Mouse (Mus musculus): ENCODE data around the gene Ccdc85b.
A peak's percentile ranks its signal among the peaks of the same experiment; 100 is the strongest.

Gene Ccdc85b

DNA sequence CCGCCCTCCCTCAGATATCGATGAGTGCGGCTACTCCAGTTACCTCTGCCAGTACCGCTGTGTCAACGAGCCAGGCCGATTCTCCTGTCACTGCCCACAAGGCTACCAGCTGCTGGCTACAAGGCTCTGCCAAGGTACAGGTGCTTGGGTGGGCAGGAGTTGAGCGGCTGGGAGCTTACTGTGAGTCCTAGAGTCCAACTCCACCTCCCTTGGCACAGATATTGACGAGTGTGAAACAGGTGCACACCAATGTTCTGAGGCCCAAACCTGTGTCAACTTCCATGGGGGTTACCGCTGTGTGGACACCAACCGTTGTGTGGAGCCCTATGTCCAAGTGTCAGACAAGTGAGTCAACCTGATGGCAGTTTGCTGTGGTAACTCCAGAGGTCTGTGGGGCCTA lies 22.3 kb upstream of the Ccdc85b start:
- DNase-seq, result peak in 1 of 2 experiments; percentile 28

DNA sequence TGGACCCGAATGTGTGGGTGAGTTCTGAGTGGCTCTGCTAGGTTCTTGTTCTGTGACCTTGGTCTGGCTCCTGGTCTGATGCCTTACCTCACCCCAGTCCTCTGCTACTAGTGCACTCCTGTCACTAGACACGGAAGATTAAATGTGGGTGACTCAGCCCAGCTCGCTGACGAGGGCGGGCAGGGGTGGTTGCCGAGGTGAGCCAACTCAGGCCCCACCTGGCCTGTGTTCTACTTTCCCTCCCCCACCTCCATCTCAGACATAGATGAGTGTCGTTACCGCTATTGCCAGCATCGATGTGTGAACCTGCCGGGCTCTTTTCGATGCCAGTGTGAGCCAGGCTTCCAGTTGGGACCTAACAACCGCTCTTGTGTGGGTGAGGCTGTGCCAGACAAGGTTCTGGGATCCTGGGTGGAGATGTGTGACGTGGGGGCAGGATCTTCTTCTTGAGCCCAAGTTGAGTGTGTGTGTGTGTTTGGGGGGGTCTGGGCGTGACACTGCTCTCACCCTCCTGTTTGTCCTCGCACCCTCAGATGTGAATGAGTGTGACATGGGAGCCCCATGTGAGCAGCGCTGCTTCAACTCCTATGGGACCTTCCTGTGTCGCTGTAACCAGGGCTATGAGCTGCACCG lies 20.1 kb upstream of the Ccdc85b start:
- no peak for DNase-seq

DNA sequence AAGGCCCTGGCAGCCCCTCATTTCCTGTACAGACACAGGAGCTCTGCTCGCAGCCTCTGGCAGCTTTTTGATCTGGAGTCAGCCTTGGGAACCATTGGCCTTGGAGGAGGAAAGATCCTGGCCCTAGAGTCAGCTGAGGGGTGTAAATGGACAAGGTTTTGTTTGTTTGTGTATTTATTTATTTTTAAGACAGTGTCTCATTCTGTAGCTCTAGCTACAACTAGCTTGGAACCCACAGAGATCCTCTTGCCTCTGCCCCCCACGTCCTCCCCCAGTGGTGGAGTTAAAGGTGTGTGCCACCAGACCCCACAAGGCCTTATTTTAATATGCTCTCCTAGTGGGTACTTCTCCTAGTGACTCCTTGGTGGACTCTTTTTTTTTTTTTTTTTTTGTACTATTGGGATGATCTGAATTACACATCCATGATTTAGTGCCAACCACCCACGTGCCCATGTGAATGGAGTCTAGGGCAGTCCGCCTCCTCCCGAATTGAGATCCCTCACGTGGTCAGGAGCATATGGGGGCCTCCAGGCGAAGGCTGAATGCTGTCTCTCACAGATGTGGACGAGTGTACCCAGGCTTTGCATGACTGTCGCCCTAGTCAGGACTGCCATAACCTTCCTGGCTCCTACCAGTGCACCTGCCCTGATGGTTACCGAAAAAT lies 19.4 kb upstream of the Ccdc85b start:
- no peak for DNase-seq

DNA sequence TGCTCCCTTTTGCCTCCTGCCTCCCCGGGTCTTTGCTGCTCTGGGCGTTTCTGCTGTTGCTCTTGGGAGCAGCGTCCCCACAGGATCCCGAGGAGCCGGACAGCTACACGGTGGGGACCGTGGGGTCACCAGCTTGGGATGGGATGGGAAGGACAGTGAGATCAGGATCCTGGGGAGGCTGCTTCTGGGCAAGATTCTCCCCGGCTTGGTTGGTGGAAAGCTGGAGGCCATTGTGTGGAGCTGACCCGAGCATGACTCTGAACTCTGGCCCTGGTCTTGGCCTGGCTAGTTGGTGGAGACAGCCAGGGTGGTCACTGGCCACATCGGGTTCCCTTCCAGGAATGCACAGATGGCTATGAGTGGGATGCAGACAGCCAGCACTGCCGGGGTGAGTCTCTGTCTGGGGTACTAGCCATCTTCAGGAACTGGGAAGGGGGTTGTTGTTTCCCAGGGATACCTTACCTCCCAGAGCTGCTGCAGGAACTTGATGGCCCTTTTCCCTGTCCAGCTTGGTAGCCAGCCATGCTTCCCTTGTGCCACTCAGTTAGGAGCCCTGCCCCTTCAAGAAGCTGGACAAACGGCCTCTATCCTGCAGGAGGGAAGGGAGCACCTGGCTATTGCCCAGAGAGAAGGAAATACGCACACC lies 17.5 kb upstream of the Ccdc85b start:
- peak; percentile 54 to 57 for DNase-seq

DNA sequence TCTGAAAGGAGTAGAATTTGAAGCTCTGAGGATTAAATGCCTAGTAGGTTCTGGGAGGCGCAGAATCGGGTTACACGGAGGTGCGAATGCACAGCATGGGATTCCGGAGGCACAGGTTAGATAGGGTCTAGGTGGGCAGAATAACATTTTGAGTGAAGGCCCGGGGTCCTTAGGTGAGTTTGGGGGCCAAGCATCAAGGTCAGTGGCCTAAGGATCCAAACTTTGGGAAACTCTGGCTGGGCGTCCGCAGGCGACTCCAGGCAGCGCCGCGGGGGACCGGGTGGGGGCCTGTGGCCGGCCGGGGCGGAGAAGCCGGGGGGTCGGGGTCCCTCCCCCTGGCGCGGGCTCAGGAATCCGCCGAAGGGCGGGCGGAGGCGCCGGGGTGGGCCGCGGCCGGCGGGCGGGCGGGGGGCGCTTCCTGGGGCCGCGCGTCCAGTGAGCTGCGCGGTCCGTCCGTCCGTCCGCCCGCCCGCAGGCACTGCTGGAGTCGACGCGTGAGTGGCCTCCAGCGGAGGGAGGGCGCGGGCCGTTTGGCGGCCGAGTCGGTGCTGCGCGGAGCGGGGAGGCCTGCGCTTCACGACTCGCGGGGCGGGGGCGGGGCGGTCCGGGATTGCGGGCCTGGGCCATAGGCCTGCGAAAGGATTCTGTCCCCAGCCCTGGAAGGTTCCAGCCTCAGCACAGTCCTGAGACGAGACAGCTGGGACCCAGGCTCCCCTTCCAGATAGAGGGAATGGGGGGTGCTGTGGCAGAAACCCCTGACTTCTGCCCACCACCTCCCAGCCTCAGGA lies 16.8 kb upstream of the Ccdc85b start:
- peak; percentile 71 to 72 for DNase-seq

DNA sequence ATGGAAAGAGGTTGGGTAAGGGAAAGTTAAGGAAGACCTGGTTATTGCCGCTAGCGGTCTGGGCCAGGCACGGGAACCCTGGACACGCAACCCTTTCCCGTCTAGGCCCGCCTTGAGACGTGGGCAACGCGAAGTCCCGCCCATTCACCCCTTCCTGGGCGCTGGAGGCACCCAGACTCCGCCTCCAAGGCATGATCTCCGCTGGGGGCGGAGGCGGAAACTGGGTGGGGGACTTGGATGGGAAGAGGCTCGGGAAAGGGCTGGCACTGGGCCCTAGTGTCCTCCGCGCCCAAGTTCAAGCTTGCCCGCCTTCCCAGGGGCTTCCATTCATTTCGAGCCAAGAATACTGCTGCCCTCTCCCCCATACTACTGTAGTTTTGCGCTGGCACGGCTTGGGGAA lies 16.0 kb upstream of the Ccdc85b start, which contains the start of gene Efemp2:
Gene Efemp2, plus strand, starts transcription at position 235 of the 400 bp plus-strand sequence.
- DNase-seq, result peak; percentile 70 to 81

DNA sequence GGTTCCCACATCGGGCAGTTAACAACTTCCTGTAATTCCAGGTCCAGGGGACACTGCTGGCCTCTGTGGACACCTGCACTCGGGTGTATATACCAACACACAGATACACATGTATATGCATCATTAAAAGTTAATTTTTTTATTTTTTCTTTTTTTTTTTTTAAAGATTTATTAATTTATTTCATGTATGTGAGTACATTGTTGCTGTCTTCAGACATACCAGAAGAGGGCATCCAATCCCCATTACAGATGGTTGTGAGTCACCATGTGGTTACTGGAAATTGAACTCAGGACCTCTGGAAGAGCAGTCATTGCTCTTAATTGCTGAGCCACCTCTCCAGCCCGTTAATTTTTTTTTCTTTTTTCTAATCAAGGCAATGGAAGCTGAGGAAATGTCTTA lies 15.2 kb upstream of the Ccdc85b start:
- DNase-seq, result no peak

DNA sequence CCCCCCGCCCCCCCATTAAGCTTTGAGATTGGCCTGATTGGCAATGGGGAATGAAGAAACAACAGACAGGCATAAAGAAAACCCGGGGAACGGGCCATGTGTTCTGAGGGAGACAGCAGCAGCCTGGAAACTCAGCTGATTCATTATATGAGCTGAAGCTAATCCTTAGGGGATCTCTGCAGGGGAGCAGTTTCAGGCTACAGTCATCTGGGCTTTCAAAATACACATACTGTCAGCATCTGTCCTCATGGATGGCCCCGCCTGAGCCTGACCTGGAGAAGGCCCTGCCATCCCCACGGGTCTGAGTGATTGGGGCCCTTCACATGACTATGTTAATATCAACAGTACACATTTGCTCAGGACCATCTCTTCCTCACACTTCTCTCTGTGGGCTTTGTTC lies 14.2 kb upstream of the Ccdc85b start:
- no peak for DNase-seq

DNA sequence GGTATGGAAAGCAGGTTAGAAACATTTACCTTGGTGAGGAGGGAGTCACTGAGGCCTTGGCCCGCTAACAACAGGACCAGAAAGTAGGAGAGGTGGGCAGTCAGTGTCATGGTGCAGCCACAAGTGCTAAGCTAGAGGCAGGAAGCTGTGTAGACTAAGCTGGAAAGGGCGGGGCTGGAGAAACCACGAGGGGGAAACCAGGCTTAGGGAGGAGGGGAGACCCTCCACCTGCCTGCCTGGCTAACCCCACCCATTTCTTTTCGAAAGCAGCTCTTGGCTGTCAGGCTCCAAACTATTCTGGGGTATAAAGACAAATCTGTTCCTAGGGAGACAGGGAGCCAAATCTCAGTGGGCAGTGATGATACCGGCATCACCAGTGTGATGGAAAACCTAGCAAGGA lies 10.7 kb upstream of the Ccdc85b start, which contains the start of gene Ctsw:
Gene Ctsw, minus strand, starts transcription at position 134 of the 400 bp plus-strand sequence.
- DNase-seq, result no peak

DNA sequence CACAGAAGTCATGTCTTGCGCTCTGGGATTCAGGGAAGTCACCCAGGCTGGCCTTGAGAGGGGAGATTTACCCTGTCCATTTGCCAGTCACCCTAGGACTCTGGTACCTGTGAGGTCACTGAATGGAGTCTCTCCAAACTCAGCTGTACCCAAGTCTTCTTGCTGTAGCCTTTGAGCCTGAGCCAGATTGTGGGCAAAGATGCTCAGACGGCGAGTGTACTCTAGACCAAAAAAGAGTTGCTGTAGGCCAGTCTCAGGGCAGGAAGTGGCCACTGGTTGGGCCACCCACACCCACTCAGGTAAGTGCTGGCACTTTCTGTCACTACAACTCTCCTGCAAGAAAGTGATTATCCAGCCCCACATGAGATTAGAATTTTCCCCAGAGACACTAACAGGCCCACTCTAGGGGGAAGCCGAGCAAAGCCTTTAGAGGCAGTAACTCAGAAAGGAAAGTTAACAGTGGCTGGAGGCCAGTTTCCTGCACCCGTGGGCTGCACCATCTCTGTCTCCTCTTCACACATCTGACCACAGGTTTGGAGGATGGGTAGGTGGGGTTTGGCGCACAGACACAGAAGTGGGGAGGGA lies 9.3 kb upstream of the Ccdc85b start:
- no peak for DNase-seq

DNA sequence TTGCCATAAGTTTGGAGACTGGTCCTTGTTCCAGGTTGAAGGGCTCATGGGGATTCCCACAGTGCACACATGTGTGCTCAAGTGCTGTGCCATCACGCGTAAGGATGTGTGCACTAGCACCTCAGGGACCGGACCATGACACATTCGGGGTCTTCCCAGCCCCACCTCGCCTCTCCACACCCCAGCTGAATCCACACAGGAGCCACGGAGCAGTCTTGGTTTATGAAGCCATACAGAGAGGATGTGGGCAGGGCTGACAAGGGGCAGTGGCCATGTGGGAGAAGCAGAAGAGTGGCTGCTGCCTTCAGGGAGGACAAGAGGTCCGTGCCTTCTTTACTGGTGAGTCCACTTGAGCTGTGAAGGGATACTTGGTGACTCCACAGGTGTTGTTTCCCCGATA lies 7.3 kb upstream of the Ccdc85b start:
- no peak for DNase-seq

DNA sequence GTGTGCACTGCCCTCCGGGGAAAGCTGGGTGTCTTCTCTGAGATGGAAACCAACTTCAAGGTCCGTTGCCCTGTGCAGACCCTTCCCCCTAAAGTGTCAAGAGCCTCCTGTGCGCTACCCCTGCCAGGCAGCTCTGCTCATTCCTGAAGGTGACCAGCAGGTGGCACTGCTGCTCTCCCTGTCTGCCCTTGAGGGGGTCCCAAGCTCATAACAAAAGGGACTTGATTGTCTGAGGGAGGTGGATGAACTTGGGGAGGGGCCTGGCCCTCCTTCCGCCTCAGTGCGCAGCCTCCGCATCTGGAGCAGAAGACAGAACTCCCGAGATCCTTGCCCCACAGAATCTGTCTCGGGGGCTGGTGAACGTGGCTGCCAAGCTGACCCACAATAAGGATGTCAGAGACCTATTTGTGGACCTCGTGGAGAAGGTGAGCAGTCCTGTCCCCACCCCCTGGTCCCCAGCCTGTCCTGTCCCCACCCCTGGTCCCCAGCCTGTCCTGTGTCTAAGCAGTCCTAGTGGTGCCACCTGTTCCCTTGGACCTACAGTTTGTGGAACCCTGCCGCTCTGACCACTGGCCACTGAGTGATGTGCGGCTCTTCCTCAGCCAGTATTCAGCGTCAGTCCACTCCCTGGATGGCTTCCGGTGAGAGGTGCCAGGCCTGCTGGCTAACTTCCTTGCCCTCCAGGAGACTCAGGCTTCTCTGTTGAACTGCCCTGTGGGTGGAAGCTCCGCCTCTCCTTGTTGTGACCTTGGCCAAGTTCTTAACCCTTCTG lies 6.3 kb upstream of the Ccdc85b start:
- DNase-seq, result peak; percentile 87 to 89

DNA sequence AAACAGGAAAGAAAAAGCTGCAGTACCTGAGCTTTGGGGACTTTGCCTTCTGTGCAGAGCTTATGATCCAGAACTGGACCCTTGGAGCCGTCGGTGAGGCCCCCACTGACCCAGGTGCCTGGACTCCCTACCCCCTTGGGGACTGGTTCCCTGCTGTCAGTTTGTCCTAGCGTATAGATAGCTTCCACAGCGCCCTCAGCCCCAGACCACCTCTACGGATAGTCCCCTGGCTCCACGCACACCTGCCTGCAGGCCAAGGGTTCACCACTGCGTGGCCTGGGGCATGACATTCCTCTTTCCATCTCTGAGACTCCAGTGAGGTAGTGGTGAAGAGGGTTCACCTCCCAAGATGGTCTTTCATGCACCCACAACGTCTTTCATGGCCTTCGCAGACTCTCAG lies 5.5 kb upstream of the Ccdc85b start:
- DNase-seq, result no peak

DNA sequence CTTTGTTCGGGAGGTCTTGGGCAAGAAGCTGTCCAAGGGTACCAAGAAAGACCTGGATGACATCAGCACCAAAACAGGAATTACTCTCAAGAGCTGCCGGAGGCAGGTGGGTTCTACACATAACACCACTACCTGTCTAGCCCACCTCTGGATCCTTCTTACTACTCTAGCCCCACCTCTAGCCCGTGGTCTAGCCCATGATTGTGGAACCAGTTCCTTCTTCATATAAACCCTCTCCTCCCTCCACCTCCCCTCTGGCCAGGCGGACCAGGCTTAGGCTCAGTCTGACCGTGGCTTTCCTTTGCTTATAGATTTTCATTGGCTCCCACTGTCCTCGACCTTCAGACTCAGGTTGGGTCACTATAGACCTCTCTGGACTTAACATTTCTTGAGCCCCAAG lies 3.7 kb upstream of the Ccdc85b start:
- DNase-seq, result no peak

DNA sequence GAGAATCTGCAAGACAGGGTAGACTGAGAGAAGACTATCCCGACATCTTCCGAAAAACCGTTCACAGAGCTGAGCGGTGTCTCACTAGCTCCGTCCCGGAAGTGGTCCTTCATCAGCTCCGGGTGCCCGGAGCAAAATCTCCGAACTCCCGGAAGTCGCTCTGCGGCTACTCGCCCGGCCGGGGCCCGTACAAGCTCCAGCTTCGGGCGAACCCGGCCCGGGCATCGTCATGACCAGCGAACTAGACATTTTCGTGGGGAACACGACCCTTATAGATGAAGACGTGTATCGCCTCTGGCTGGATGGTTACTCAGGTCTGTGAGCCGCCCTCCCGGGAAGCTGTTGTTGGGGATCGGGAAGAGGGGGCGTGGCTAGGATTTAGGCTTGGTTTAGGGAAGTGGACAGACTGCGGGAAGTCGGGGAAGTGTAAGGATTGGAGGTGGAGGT lies 2.8 kb upstream of the Ccdc85b start, which contains the start of gene Fibp:
Gene Fibp, plus strand, starts transcription at position 151 of the 447 bp plus-strand sequence.
- peak; percentile 92 to 93 for DNase-seq

DNA sequence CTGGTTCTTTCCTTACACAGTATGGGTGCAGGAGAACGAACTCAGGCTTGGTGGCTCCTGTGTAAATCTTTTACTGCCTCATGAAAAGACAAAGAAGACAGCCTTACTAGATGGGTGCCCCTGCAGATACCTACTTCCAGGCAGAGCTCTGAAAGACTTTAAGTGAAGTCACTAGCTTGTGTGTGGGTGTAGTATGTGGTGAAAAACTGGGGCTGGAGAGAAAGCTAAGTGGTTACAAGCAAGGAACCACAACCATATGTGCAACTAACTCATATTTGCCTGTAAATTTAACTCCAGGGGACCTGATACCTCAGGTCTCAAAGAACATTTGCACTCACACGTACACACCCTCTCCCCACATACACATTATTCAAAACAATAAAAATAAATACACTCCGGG lies 2.2 kb upstream of the Ccdc85b start:
- DNase-seq, result no peak

DNA sequence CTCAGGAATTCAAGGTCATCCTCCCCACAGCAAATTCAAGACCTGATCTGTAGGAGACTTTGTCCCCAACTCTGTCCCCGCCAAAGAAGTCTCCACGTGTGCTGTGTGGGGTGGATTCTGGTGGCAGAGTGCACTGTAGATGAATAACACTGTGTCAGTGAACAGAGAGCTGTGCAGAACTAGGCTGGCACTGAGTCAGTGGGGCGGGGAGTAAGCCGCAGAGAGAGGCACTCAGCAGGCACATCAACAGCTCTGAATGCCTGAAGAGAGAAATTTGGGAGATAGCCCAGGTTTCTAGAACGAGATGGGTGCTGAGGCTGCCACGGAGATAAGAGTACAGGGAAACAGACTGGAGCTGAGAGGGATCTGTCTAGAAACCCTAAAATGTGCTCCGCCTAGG lies 1.3 kb upstream of the Ccdc85b start:
- peak in 1 of 2 experiments; percentile 42 for DNase-seq

DNA sequence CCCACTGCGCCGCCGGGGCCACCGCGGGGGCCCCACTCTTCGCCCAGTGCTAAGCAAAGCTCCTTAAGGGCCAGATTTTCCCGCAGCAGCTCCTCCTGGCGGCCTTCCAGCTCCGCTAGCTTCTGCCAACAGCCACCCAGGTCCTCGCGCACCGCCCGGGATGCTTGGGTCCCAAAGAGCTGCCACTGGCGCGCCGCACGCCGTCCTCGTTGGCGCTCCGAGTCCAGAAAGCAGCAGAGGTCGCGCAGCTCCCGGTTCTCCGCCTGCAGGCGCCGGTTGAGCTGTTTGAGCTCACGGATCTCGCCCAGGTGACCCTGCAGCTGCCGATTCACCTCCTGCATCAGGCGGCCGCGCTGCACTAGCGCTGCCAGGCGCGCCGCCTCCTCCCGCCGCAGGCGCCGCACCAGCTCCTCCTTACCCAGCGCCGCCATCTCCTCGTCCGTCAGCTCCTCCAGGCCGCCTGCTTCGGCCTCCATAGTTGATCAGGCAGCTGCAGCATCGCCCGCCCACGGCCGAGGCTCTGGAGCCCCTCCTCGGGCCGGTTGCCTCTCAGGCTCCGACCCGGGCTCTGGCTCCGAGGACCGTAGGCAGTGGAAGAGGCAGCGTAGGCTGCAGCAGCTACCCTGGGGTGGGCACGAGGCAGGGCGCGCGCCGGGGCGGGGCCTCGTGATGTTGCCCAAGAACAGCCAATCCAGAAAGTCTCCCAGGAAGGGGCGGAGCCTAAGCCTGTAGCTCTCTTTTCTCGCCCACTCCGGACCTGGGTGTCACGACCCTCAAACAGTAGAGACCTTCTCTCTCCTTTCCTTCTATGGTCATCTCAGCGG lies 560 bp downstream of the Ccdc85b start:
- peak; percentile 99 for DNase-seq

DNA sequence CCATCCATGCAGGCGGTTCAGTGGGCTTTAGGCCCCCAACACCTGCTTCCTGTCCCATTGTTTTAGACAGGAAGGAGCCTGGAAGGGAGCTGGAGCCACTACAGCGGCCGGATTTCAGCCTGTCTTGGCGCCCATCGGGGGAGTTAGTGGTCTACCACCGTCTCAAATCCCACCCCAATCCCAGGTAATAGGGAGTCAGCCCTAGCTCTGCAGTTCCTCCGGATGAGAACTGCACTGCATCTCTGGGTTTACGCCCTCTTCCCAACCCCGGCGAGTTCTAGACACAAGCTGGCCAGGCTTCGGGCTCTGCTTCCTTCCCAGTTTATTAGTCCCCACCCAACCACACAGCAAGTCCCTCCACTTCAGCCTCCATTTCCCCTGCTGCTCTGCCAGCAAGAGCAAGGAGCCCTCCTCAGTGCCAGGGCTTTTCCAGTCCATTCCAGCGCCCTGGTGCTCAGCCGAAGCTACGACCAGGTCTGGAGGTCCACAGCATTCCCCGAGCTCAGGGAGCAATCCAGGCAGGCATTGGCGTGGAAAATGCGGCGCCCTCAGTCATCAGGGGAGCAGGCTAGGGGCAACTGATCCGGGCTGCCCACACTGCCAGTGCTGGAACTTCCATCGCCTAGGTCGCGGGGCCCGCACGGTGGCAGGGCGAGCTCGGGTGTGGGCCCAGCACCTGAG lies 1.3 kb downstream of the Ccdc85b start:
- DNase-seq, result peak in 1 of 2 experiments; percentile 32

DNA sequence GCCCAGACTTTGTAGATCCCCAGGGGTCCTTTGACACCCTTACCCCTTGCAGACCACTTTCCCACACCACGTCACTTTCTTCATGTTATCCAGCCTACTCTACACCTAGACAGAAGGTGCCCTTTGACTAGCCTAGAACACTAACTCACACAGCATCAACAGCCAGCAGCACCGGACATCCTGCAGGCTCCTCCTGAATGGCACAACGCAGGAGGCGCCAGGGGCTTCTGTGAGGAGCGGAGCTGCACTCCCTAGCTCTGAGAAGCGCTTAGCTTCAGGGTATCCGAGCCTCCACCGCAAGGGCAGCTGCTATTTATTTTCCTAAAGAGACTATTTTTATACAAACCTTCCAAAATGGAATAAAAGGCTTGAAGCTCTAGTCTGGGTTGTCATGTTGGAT lies 2.1 kb downstream of the Ccdc85b start:
- no peak for DNase-seq

All from cerebellum, postnatal 10 days (tissue).